Mouse (Mus musculus) stomach, embryonic 15.5 days (tissue): ENCODE results near the gene Tst. TPM values are rescaled to one million over a fixed set of nuclear protein-coding genes. Genes with fewer than 3 reads are reported as not detected.

ENCODE experiments used
- ATAC-seq: fragments of 200-750 bp; cut with Nextera tagmentation; 2 replicates; pipeline ENCODE4 v1.8.0; 2017; ENCODE audit warnings: low read depth, moderate number of reproducible peaks, moderate TSS enrichment; ENCODE audit not compliant: insufficient read depth, low FRiP score
- H3K27ac ChIP-seq: fragments of 300-500 bp; sonication (generic); 2 replicates; pipeline ENCODE4 v1.5.1; 2015; ENCODE audit warnings: mild to moderate bottlenecking, inconsistent platforms
- H3K27me3 ChIP-seq: fragments of 300-500 bp; sonication (generic); replicated peaks from 2 replicates; pipeline ENCODE4 v1.6.1; 2015; ENCODE audit warnings: inconsistent platforms
- H3K36me3 ChIP-seq: fragments of 300-500 bp; sonication (generic); 2 replicates; pipeline ENCODE4 v1.6.1; 2015; ENCODE audit warnings: inconsistent platforms
- H3K4me1 ChIP-seq: fragments of 300-500 bp; sonication (generic); 2 replicates; pipeline ENCODE4 v1.6.1; 2015; ENCODE audit warnings: inconsistent platforms
- H3K4me2 ChIP-seq: fragments of 300-500 bp; sonication (generic); 2 replicates; pipeline ENCODE4 v1.6.1; 2015; ENCODE audit warnings: mild to moderate bottlenecking, inconsistent platforms
- H3K4me3 ChIP-seq: fragments of 300-500 bp; sonication (generic); replicated peaks from 2 replicates; pipeline ENCODE4 v1.5.1; 2015; ENCODE audit warnings: inconsistent platforms
- H3K9ac ChIP-seq: fragments of 300-500 bp; sonication (generic); 2 replicates; pipeline ENCODE4 v1.6.1; 2015; ENCODE audit warnings: inconsistent platforms
- H3K9me3 ChIP-seq: fragments of 300-500 bp; sonication (generic); 2 replicates; pipeline ENCODE4 v1.6.1; 2016; ENCODE audit warnings: inconsistent platforms
- WGBS: fragments of 180-500 bp; shearing (Covaris S2); methylation state at CpG from one replicate; pipeline ENCODE4 v1.1.7; 2015; 5-methylcytosine and 5-hydroxymethylcytosine counted together
- polyA plus RNA-seq: library from polyadenylated mRNA; unstranded; fragments of >200 nt; fragmentation: Nextera tagmentation; extraction: Ambion mirVana; gene quantifications from 2 replicates; pipeline ENCODE4 v1.2.1, GENCODE M21; 2015

The Tst gene
- polyA plus RNA-seq, 1 experiment from 2014 or later, result 89.8 TPM

DNA sequence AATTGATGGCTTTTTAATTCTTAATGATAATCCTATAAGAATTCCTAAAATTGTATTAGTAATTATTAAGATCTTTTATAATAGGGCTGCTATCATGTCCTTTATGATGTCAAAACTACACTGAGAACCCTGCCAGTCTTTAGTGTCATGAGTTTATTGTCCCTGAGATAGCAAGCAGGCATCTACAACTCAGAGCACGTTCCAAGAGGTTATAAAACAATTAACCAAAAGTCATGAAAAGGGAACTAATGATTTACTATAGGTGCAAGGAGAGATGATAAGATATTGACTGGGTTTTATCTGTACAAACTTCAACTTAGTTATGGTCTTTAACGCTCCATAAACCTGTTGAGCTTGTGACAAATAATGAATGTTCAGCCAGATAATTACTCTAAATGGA, 39.8 kb downstream of the Tst start:
- H3K4me3 ChIP-seq, result no peak overlapping the region
- 31% methylated on average over 2 of the region's 2 CpGs for WGBS
- no peak overlapping the region for H3K9ac ChIP-seq
- no peak overlapping the region for H3K4me2 ChIP-seq
- no peaks in the 10 kb centered on the region for H3K4me1 ChIP-seq
- no peaks in the 10 kb centered on the region for H3K9me3 ChIP-seq
- H3K27ac ChIP-seq, result no peak overlapping the region
- no peaks in the 10 kb centered on the region for H3K36me3 ChIP-seq
- no peak for ATAC-seq
- peaks cover 4% of the 10 kb centered on the region; the same call in 1 of the 2 replicates for H3K27me3 ChIP-seq

DNA sequence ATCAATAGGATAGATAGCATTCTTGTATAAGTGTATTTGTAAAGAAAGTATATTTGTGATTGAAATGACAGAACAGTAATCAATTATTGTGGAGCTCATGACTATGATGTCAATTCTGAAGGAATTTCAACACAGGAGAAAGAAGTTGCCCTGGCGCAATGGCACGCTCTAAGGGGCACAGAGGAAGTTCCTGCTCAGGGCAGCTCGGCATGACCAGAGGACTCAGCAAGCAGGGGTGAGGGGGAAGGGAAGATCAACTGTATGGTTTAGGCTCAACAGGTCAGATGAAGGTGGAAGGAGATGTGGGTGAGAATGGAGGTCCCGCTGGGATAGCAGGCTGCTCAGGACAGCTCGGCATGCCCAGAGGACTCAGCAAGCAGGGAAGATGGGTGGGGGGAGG, 50.2 kb downstream of the Tst start:
- H3K9ac ChIP-seq, result no peak overlapping the region
- H3K4me1 ChIP-seq, result no peaks in the 10 kb centered on the region
- 84% methylated on average over 5 of the region's 5 CpGs for WGBS
- no peaks in the 10 kb centered on the region for H3K27me3 ChIP-seq
- H3K27ac ChIP-seq, result no peak overlapping the region
- no peak overlapping the region for H3K4me2 ChIP-seq
- no peak for ATAC-seq
- no peaks in the 10 kb centered on the region for H3K9me3 ChIP-seq
- H3K36me3 ChIP-seq, result no peaks in the 10 kb centered on the region
- no peak overlapping the region for H3K4me3 ChIP-seq

DNA sequence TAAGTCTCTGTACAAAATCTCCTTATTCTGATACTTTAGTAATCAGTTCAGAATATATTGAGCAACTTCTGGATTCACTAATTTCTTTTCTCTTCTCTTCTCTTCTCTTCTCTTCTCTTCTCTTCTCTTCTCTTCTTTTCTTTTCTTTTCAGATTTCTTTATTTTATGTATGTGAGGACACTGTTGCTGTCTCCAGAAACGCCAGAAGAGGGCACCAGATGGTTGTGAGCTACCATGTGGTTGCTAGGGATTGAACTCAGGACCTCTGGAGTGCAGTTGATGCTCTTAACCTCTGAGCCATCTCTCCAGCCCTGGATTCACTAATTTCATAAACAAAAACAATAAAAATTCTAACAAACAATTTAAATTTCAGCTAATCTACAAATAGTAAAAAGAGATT, 50.7 kb downstream of the Tst start:
- Histone ChIP-seq H3K9me3 (no peaks in the 10 kb centered on the region), H3K4me3 (no peak overlapping the region), H3K27ac (no peak overlapping the region), H3K4me2 (no peak overlapping the region), H3K9ac (no peak overlapping the region), H3K4me1 (no peaks in the 10 kb centered on the region), H3K36me3 (no peaks in the 10 kb centered on the region), H3K27me3 (no peaks in the 10 kb centered on the region)
- no peak for ATAC-seq
- 0% methylated on average over 1 of the region's 1 CpGs for WGBS

DNA sequence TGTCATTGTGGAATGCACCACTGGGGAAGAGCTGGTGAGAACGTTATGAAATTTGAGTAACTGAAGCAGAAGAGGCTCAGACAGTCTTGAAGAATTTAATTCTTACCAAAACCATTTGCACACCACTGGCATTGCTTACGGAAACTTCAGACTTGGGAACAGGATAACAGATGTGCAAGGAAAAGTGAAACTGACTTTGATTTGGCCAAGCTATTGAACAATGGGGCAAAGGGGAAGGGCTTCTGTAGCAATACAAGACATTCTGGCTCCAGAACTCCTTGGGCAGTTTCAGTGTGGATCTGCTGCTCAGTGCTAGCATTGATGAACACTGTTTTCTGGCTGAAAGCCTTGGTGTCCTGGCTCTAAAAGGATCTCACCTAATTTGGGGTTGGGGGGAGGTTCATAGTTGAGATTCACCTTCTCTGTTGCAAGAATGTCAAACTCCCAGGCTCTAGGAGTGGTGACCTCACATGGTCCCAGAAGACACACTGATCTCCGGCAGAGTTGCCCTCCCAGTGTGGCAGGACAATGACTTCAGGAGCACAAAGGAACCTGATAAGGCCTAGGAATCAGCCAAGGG, 54.0 kb downstream of the Tst start:
- Histone ChIP-seq H3K27ac (no peak overlapping the region), H3K9me3 (no peaks in the 10 kb centered on the region), H3K9ac (no peak overlapping the region), H3K4me2 (no peak overlapping the region), H3K36me3 (no peaks in the 10 kb centered on the region), H3K4me3 (no peak overlapping the region), H3K27me3 (no peaks in the 10 kb centered on the region), H3K4me1 (no peaks in the 10 kb centered on the region)
- 51% methylated on average over 3 of the region's 3 CpGs for whole genome bisulfite sequencing
- ATAC-seq, result no peak

Other genes starting within 250 kb of the Tst start
- gene Ift27, start 231.8 kb downstream of the Tst start, polyA plus RNA-seq, result 64.6 and 70.7 TPM in 2 replicates
- 0.37 TPM in 1 of 2 replicates, not detected in the other for gene Pvalb, start 199.5 kb downstream of the Tst start, polyA plus RNA-seq
- gene Ncf4, start 161.1 kb downstream of the Tst start, polyA plus RNA-seq, result 9.0 and 9.2 TPM in 2 replicates
- 0.54 and 0.70 TPM in 2 replicates for gene Csf2rb2, start 100.2 kb downstream of the Tst start, polyA plus RNA-seq
- gene Csf2rb, start 80.2 kb downstream of the Tst start, polyA plus RNA-seq, result 2.7 and 3.7 TPM in 2 replicates
- gene Tex33, start 10.0 kb downstream of the Tst start, polyA plus RNA-seq, result not detected in 2 replicates
- gene Mpst, start 509 bp upstream of the Tst start, polyA plus RNA-seq, result 3.3 and 4.2 TPM in 2 replicates
- 35.4 and 40.6 TPM in 2 replicates for gene Kctd17, start 22.7 kb upstream of the Tst start, polyA plus RNA-seq
- 0.64 and 1.8 TPM in 2 replicates for gene Tmprss6, start 62.7 kb upstream of the Tst start, polyA plus RNA-seq
- 0.53 and 0.69 TPM in 2 replicates for gene Il2rb, start 89.4 kb upstream of the Tst start, polyA plus RNA-seq
- 23.9 and 25.0 TPM in 2 replicates for gene C1qtnf6, start 125.5 kb upstream of the Tst start, polyA plus RNA-seq
- gene Sstr3, start 138.8 kb upstream of the Tst start, polyA plus RNA-seq, result 0.18 and 0.44 TPM in 2 replicates
- gene Rac2, start 166.9 kb upstream of the Tst start, polyA plus RNA-seq, result 26.5 and 36.5 TPM in 2 replicates
- 10.7 and 11.0 TPM in 2 replicates for gene Cyth4, start 191.1 kb upstream of the Tst start, polyA plus RNA-seq